Mouse (Mus musculus) embryonic fibroblast, embryonic 13.5 days (primary cell): ENCODE results near the gene Ercc6l2.

ENCODE experiments used
- CTCF ChIP-seq: IDR thresholded peaks from 2 replicates; pipeline ENCODE4 v1.5.1; 2011; ENCODE audit warnings: mild to moderate bottlenecking, control low read depth, low read length, moderate library complexity, borderline replicate concordance; ENCODE audit not compliant: insufficient read depth
- POLR2A ChIP-seq: IDR thresholded peaks from 2 replicates; pipeline ENCODE4 v1.6.1; 2011; ENCODE audit warnings: low read depth, mild to moderate bottlenecking, control low read depth, low read length, moderate library complexity

GRCm38 (mm10) chr13:63845758-63846157 lies 30.7 kb downstream of the Ercc6l2 start:
- TF ChIP-seq POLR2A = no peak
- no peak for TF ChIP-seq CTCF
